9 mouse cellular contexts compared by ENCODE assay signal in genomic region chr11:58238840-58239791, GRCm38 (mm10). TPM values are rescaled to one million over a fixed set of nuclear protein-coding genes. Genes with fewer than 3 reads are reported as not detected.
DNase-seq lines count a peak whose midpoint lies in the region; ATAC-seq and TF ChIP-seq lines count a peak whose summit lies in the region.
"Had no signal": no experiment of that assay in that cellular context is flagged by ENCODE, and none has a peak within 500 bp of the region (broad histone marks: within the 10 kb centered on the region; RNA-seq: fewer than 3 reads in every experiment).

No protein-coding gene starts in this region.

- peak; percentile 92 for ATAC-seq in heart, embryonic 12.5 days (ENCODE audit: insufficient number of reproducible peaks, low FRiP score)
- peak; percentile 96 for ATAC-seq in kidney, embryonic 15.5 days (replicated peaks; ENCODE audit: low FRiP score)

- TF ChIP-seq CTCF in layer of hippocampus, adult 2 months (conservative IDR thresholded peaks at IDR 0.05): peak; percentile 27

- DNase-seq in layer of hippocampus, adult 2 months (ENCODE audit: low spot score in 2 of 2): no peak
- DNase-seq in layer of hippocampus, postnatal 25 days (ENCODE audit: extremely low spot score in 1 of 2, low spot score in 1 of 2): no peak
- peak; percentile 44 for DNase-seq in embryo, embryonic 11.5 days (ENCODE audit: low read depth, low spot score)
- DNase-seq in lung, postnatal 14 days: peak; percentile 57
- DNase-seq in retina, postnatal 1 day: peak; percentile 84
- no peak for DNase-seq in layer of hippocampus, adult 8-10 months (ENCODE audit: low spot score in 2 of 2)

- peak overlapping the region; percentile 75 for H3K4me2 ChIP-seq in heart, embryonic 12.5 days
- H3K4me2 ChIP-seq in kidney, embryonic 15.5 days: peak overlapping the region; percentile 87

- H3K36me3 ChIP-seq in heart, embryonic 12.5 days: no peaks in the 10 kb centered on the region
- H3K36me3 ChIP-seq in kidney, embryonic 15.5 days: no peaks in the 10 kb centered on the region

- peaks cover 4% of the 10 kb centered on the region for H3K4me1 ChIP-seq in heart, embryonic 12.5 days (replicated peaks)
- peaks cover 6% of the 10 kb centered on the region; the same call in 1 of the 2 replicates for H3K4me1 ChIP-seq in kidney, embryonic 15.5 days

- H3K9me3 ChIP-seq in heart, embryonic 12.5 days (replicated peaks): no peaks in the 10 kb centered on the region
- H3K9me3 ChIP-seq in kidney, embryonic 15.5 days (replicated peaks): no peaks in the 10 kb centered on the region

- peak overlapping the region; percentile 33; the same call in 1 of the 2 replicates for H3K9ac ChIP-seq in heart, embryonic 12.5 days
- H3K9ac ChIP-seq in kidney, embryonic 15.5 days: 0 out of 2 replicates have a peak overlapping the region, but pooled peaks have one; percentile 31

- 3% methylated on average over 37 of the region's 37 CpGs for WGBS in heart, embryonic 12.5 days
- 1% methylated on average over 37 of the region's 37 CpGs for WGBS in kidney, embryonic 15.5 days

- no peak overlapping the region for H3K27ac ChIP-seq in layer of hippocampus, adult 2 months
- no peak overlapping the region for H3K27ac ChIP-seq in heart, embryonic 12.5 days (ENCODE audit: poor library complexity, severe bottlenecking)
- H3K27ac ChIP-seq in kidney, embryonic 15.5 days: no peak overlapping the region

- peak overlapping the region; percentile 37 for H3K4me3 ChIP-seq in layer of hippocampus, adult 2 months
- H3K4me3 ChIP-seq in heart, embryonic 12.5 days: peak overlapping the region; percentile 44
- H3K4me3 ChIP-seq in kidney, embryonic 15.5 days (replicated peaks): peak overlapping the region; percentile 51

- H3K27me3 ChIP-seq in heart, embryonic 12.5 days (replicated peaks): no peaks in the 10 kb centered on the region
- 0 out of 2 replicates have a peak, but pooled peaks cover 3% of the 10 kb centered on the region for H3K27me3 ChIP-seq in kidney, embryonic 15.5 days

RNA-seq across cellular contexts. Expression of gene 4930438A08Rik, which starts 35.5 kb away (rescaled TPM):
- total RNA-seq in layer of hippocampus, adult 2 months (2021): not detected
- total RNA-seq in layer of hippocampus, postnatal 25 days (2021): not detected
- polyA plus RNA-seq in heart, embryonic 12.5 days (2016; fragmentation: Nextera tagmentation; extraction: Ambion mirVana): not detected in 2 replicates
- polyA plus RNA-seq in kidney, embryonic 15.5 days (2015; fragmentation: Nextera tagmentation; extraction: Ambion mirVana): 0.18 TPM in 1 of 2 replicates, not detected in the other
- total RNA-seq in layer of hippocampus, adult 8-10 months (2022): not detected
- total RNA-seq: MEL had no signal

RNA-seq across cellular contexts. Expression of gene Irgm2, which starts 39.7 kb away (rescaled TPM):
- total RNA-seq in layer of hippocampus, adult 2 months (2021): 1 to 10 TPM; 1.7 to 2.3 TPM
- 1 to 10 TPM; 1.3 to 2.1 TPM for total RNA-seq in layer of hippocampus, postnatal 25 days (2021)
- polyA plus RNA-seq in heart, embryonic 12.5 days (2016; fragmentation: Nextera tagmentation; extraction: Ambion mirVana): 2.8 and 3.7 TPM in 2 replicates
- polyA plus RNA-seq in kidney, embryonic 15.5 days (2015; fragmentation: Nextera tagmentation; extraction: Ambion mirVana): 2.1 and 2.4 TPM in 2 replicates
- 1 to 10 TPM; 2.3 to 4.6 (median 3.1) TPM for total RNA-seq in layer of hippocampus, adult 8-10 months (2022)

RNA-seq across cellular contexts. Expression of gene Igtp, which starts 39.8 kb away (rescaled TPM):
- 1 to 10 TPM; 1.5 to 1.9 TPM for total RNA-seq in layer of hippocampus, adult 2 months (2021)
- total RNA-seq in layer of hippocampus, postnatal 25 days (2021): 1 to 10 TPM; 1.2 to 1.5 TPM
- 3.7 and 3.9 TPM in 2 replicates for polyA plus RNA-seq in heart, embryonic 12.5 days (2016; fragmentation: Nextera tagmentation; extraction: Ambion mirVana)
- polyA plus RNA-seq in kidney, embryonic 15.5 days (2015; fragmentation: Nextera tagmentation; extraction: Ambion mirVana): 4.5 and 4.6 TPM in 2 replicates
- 1 to 10 TPM; 2.4 to 5.5 (median 3.6) TPM for total RNA-seq in layer of hippocampus, adult 8-10 months (2022)

Comparison
In these comparisons a context has a peak if more than half of its experiments do, and no peak if none do; other contexts are left out.
1. DNase-seq: peak in embryo, embryonic 11.5 days (single experiment), lung, postnatal 14 days (single experiment) and retina, postnatal 1 day (single experiment); none in layer of hippocampus, adult 2 months (0 of 2), layer of hippocampus, postnatal 25 days (0 of 2) and layer of hippocampus, adult 8-10 months (0 of 2).
2. Peak in every context shown above with its lines, with median percentiles within 50 percentile points of each other: H3K4me3 ChIP-seq.